Mouse (Mus musculus) heart, adult 2 months (tissue): ENCODE measurements around the gene Ppp2r1a.

Source experiments
- CTCF ChIP-seq: fragments of 200-600 bp; IDR thresholded peaks from 2 replicates; pipeline ENCODE4 v1.8.1; 2022; ENCODE audit warnings: antibody characterized with exemption, mild to moderate bottlenecking, moderate library complexity
- EP300 ChIP-seq: fragments of 200-500 bp; IDR thresholded peaks from 2 replicates; pipeline ENCODE4 v1.6.1; 2011; ENCODE audit warnings: low read depth, low read length, control low read depth; ENCODE audit not compliant: insufficient read depth
- POLR2A ChIP-seq: fragments of 200-500 bp; IDR thresholded peaks from 2 replicates; pipeline ENCODE4 v1.6.1; 2011; ENCODE audit warnings: mild to moderate bottlenecking, low read depth, low read length, control low read depth; ENCODE audit not compliant: insufficient read depth

DNA sequence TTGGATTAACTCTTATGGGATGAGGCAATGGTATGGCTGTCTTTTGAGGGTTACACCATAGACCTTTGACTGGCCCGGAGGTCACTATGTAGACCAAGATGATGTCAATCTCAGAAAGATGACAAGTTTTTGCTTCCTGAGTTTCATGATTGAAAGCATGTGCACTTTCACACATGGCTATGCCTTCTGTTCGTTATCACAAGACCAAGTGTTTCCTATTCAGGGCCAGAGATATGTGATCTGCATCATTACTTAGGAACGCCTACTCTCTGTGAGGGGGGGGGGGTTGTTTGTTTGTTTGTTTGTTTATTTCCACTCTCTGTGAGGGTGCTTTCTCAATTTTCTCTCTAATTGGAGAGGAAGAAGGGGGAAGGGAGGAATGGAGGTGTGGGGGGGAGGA lies 885 bp upstream of the Ppp2r1a start:
- TF ChIP-seq POLR2A (no peak), CTCF (no peak), EP300 (no peak)
